Mouse (Mus musculus): ENCODE results near the gene Gm9573.

The Gm9573 gene

GRCm38 (mm10) chr17:35626537-35626936 is at the start of gene Gm9573:
Gene Gm9573 (minus strand): TSS chr17:35626637.
- no peak for DNase-seq (ENCODE audit: extremely low spot score, low spot score)

- DNase-seq (ENCODE audit: extremely low spot score, low spot score), result peak; percentile 75
Measured at GRCm38 (mm10) chr17:35673416-35674035, 47.1 kb upstream of the Gm9573 start, which contains the start of gene Gtf2h4. Gene Gtf2h4 (minus strand): TSS chr17:35673739.

GRCm38 (mm10) chr17:35672527-35672926 is 46.1 kb upstream of the Gm9573 start:
- DNase-seq (ENCODE audit: extremely low spot score, low spot score), result no peak

- DNase-seq (ENCODE audit: extremely low spot score, low spot score), result no peak
Measured at GRCm38 (mm10) chr17:35671846-35672245, 45.4 kb upstream of the Gm9573 start.

- DNase-seq (ENCODE audit: extremely low spot score, low spot score), result no peak
Measured at GRCm38 (mm10) chr17:35669731-35670130, 43.3 kb upstream of the Gm9573 start.

- peak; percentile 98 for DNase-seq (ENCODE audit: extremely low spot score, low spot score)
Measured at GRCm38 (mm10) chr17:35667334-35668065, 41.1 kb upstream of the Gm9573 start, which contains the start of gene Vars2. Gene Vars2 (minus strand): TSS chr17:35667592.

- DNase-seq (ENCODE audit: extremely low spot score, low spot score), result no peak
Measured at GRCm38 (mm10) chr17:35666851-35667256, 40.4 kb upstream of the Gm9573 start.

DNA sequence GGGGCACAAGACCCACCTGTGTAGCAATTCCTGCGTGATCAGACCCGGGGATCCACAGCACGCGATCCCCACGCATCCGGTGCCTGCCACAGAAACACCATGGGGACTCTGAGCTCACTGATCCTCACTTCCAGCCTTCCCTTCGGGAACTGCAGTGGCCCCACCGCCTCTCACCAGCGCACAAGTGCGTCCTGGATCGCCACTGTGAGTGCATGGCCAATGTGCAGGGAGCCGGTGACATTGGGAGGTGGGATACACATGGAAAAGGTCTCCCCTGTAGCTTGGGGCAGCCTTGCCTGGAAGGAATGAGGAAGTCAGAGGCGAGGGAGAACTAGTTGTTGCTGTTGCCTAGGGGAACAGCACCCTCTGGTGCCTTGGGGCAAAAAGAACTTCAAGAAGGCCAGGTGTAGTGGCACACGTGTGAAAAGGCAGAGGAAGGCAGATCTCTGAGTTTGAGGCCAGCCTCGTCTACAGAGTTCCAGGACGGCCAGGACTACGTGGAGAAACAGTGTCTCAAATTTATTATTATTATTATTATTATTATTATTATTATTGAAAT is 39.6 kb upstream of the Gm9573 start:
- no peak for DNase-seq (ENCODE audit: extremely low spot score, low spot score)

DNA sequence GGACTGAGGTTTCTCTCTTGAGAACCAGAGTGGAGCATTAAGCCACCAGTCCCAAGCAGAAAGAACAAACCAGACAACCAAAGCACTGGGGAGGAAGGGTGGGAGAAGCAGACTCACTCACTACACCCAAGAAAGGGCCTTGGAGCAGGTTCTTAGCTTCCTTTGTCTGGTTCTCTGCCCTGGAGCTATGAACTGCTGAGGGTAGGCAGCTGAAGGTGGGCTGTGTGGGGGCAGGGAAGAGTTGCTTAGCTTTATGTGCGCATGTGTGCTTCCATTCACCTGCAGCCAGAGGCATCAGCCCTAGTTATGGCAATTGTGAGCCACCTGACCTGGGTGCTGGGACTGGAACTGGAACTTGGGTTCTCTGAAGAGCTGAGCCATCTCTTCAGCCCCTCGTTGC is 26.6 kb upstream of the Gm9573 start:
- DNase-seq (ENCODE audit: extremely low spot score, low spot score), result no peak

GRCm38 (mm10) chr17:35649429-35649828 is 23.0 kb upstream of the Gm9573 start:
- DNase-seq (ENCODE audit: extremely low spot score, low spot score), result no peak

- DNase-seq (ENCODE audit: extremely low spot score, low spot score), result no peak
Measured at GRCm38 (mm10) chr17:35643609-35644236, 17.3 kb upstream of the Gm9573 start, which contains the start of gene Mucl3. Gene Mucl3 (minus strand): TSS chr17:35643695.

DNA sequence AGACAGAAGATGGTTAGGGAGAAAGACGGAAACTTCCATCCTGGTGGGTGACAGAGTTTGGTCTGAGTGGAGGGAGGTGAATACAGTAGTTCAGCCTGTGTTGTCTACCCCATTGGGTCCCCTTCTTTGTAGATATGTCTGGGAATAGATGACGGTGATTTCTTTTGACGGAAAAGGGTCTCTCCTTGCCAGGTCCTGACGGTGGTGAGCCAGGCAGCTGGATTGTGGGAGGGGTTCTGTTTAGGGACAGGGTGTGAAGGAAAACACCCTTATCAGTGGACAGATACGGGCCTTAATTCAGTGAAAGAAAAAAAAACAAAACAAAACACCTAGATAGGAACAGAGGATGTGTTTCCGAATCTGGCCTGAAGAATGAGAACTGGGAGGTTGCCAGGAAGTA is 12.9 kb upstream of the Gm9573 start:
- no peak for DNase-seq (ENCODE audit: extremely low spot score, low spot score)

DNA sequence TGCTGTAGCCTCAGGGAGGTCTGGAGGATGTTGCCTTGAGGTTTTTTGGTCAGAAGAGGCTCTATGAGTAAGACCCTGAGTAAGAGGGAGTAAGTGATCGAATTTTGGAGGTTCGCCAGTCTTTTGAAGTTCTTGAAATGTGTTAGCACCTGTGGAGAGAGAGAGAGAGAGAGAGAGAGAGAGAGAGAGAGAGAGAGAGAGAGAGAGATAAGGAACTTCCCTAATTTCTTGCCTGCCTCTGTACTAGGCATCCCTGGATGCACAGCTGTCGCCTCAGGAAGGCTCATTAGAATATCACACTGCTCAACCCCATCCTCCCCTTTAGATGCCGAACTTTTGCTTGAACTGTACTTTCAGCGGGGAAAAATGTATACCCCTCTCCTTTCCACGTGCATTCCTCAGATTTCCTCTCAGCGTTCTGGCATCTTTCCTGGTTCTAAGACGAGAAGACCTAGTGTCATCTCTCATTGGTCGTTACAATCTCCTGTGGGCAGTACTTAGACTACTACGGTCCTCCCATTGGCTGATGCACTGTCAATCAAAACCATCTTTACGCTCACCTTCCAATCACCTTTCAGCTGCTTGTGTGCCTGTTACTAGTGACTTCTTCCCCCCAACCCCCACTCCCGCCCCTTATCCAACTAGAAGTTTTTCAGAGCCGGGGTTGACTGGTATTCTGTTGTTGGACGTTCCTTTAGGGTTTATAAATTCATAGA is 12.2 kb upstream of the Gm9573 start:
- DNase-seq (ENCODE audit: extremely low spot score, low spot score), result peak; percentile 27

GRCm38 (mm10) chr17:35636363-35636762 is 9.9 kb upstream of the Gm9573 start:
- no peak for DNase-seq (ENCODE audit: extremely low spot score, low spot score)

GRCm38 (mm10) chr17:35635699-35636111 is 9.3 kb upstream of the Gm9573 start:
- peak; percentile 74 for DNase-seq (ENCODE audit: extremely low spot score, low spot score)

DNA sequence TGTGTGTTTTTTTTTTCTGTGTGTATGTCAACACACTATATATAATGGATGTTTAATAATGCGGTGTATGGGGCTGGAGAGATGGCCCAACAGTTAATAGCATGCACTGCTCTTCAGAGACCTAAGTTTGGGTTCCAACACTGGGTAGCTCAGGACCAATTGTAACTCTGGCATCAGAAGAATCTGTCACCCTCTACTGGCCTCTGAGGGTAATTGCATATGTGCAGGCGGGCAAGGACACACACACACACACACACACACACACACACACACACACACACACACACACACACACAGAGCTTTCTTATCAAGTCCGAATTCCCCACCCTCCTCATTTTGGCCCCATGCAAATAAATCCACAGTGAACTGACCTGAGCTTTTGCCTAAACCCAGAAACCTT is 8.8 kb upstream of the Gm9573 start:
- DNase-seq (ENCODE audit: extremely low spot score, low spot score), result no peak

DNA sequence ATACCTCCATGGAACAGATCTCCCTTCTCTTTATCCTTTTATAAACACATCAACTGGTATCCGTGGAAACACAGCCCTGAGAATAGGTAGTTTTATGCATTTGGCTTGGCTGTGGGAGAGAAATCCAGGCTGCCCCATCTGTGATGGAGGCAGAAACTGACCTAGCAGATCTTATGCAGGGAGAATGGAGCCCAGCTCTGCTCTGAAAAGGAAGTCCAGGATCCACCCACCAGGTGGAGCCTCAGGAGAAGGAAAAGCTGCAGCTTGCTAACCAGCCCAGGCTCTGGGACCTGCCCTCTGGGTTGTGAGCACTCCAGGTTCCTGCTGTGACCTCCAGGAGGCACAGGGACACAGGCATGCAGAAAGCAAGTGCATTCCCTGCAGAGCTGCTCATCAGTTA is 7.6 kb upstream of the Gm9573 start:
- DNase-seq (ENCODE audit: extremely low spot score, low spot score), result no peak

DNA sequence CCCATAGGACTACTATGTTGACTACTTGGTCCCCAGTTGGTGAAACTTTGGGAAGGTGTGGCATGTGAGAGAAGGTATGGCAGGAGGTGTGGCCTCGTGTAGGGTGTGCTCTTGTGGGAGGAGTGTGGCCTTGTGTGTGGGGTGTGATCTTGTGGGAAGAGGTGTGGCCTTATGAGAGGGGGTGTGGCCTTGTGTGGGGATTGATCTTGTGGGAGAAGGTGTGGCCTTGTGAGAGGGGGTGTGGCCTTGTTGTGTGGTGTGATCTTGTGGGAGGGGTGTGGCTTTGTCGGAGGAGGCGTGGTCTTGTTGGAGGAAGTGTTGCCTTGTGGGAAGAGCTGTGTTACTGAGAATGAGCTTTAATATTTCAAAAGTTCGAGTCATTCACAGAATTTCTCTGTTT is 9.3 kb downstream of the Gm9573 start:
- no peak for DNase-seq (ENCODE audit: extremely low spot score, low spot score)

GRCm38 (mm10) chr17:35601736-35602354 is 24.6 kb downstream of the Gm9573 start:
- no peak for DNase-seq (ENCODE audit: extremely low spot score, low spot score)

DNA sequence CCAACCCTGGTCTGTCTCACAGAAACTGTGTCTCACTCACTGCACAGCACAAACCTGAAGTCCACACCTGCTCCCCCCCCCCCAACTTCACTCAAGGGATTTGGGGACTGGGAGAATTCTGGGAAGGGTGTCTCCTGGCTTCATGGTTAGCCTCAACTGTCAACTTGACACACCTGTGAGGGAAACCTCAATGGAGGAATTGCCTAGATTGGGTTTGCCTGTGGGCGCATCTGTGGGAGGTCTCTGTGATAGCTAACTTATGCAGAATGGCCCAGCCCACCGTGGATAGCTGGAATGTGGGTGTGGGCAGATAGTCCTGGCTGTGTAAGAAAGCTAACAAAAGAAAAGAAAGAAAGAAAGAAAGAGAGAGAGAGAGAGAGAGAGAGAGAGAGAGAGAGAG is 25.2 kb downstream of the Gm9573 start, which contains the start of gene Sfta2:
Sfta2 (plus strand) TSS at position 301 of the 400 bp plus-strand sequence.
- DNase-seq (ENCODE audit: extremely low spot score, low spot score), result no peak

GRCm38 (mm10) chr17:35597399-35597798 is 29.0 kb downstream of the Gm9573 start:
- DNase-seq (ENCODE audit: extremely low spot score, low spot score), result no peak
